Mouse (Mus musculus) cerebellum, postnatal 14 days (tissue): ENCODE measurements around the gene Exoc7.
A peak's percentile ranks its signal among the peaks of the same experiment; 100 is the strongest.

Source experiments
- DNase-seq, 2 experiments: peaks; one replicate each; pipeline ENCODE4 v3.0.0; 2021; ENCODE audit warnings: mixed read lengths in 2 of 2

The Exoc7 gene

DNA sequence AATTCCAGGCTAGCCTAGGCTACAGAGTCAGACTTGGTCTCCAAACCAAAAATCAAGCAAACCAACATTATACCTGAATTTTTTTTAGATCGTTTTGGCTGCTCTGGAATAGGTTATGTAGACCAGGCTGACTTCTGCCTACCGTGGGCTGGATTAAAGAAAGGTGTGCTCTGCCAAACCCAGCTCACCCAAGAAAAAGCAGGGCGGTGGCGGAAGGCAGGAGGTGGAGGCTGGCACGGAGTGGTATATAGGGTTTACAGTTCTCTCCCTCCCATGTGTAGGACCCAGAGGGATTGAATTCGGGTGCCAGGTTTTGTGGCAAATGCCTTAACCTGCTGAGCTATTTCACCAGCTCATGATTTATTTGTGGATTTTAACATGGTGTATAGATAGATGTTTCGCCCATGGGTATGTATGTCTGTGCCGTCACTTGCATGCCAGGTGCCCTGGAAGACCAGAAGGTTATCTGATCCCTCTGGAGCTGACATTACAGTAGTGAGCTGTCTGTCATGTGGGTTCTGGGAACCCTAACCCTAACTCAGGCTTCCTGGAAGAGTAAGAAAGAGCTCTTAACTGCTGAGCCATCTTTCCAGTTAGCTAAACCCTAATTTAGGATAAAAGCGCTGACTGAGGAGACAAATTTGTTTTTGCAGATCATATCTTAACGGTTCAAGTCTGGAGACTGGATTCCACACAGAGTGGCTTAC is at the start of gene Exoc7:
Gene Exoc7 (minus strand): TSS at position 215 of the 707 bp plus-strand sequence.
- no peak for DNase-seq

DNA sequence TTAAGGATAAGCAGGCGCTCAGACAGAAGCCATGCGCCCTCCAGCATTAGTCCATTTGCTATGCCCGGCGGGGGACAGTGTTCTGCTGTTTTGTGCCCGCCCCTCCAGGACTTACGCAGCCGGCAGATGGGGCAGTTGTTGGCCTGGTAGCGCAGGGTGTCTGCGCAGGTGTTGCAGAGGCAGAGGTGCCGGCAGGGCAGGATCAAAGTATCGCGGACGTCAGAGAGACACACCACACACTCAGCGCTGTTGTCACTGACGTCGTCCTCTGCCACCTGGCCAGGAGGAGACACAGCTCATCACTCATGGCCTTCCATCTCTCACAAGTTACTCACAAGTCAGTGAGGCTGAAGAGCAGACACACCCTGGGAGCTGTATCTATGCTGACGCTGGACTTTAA is 47.5 kb upstream of the Exoc7 start:
- DNase-seq: no peak

DNA sequence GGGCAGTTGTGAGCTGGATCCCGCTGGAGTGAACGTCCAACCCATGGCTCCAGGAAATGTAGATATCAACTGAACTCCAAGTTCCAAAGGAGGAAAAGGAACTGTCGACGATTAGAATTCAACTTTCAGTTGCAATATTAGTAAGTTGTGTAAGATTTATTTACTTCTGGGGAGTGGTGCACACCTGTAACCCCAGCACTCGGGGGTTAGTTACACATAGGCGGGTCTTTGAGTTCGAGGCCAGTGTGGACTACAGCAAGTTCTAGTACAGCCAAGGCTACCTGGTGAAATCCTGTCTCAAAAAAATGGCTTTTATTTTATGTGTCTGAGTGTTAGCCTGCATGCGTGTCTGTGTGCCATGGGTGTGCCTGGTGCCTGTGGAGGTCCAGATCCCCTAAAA is 46.5 kb upstream of the Exoc7 start:
- no peak for DNase-seq

DNA sequence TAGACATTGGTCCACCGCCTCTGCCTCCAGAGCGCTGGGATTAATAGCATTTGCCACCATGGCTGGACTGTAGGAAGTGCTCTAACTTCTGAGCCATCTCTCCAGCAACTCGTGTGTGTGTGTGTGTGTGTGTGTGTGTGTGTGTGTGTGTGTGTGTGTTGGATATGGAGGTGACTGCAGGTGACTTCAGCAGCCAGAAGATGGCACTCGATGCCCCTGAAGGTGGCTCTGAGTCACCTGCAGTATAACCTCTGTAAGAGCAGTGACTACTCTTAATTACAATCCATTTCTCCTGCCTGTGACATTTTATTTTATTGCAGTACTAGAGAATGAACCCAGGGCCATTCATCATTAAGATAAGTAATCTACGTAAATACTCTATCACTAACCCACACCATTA is 44.3 kb upstream of the Exoc7 start:
- DNase-seq: no peak

DNA sequence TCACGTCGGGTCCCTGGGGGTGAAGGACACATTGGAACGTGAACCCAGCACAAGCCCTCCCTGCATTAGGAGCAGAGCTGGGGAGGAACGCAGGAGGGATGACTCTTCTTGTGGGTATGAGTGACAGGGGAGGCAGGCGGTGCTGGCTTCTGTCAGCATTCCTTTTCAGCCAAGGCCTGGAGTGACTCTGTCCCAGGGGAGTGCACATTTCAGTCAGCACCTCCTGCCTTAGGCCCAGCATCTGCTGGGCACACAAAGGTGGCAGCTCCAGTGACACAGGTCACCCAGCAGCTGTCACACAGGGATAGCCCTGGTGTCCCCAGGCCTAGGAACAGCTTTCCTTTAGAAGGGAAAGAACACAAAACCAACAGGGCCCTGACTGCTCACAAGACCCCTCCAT is 40.9 kb upstream of the Exoc7 start:
- no peak for DNase-seq

- no peak for DNase-seq
Observed at GRCm38 (mm10) chr11:116347012-116347411, 40.0 kb upstream of the Exoc7 start.

- DNase-seq: peak; percentile 43 to 49
Observed at GRCm38 (mm10) chr11:116342069-116342791, 35.2 kb upstream of the Exoc7 start.

- no peak for DNase-seq
Observed at GRCm38 (mm10) chr11:116337531-116337930, 30.5 kb upstream of the Exoc7 start.

- no peak for DNase-seq
Observed at GRCm38 (mm10) chr11:116337000-116337399, 30.0 kb upstream of the Exoc7 start.

DNA sequence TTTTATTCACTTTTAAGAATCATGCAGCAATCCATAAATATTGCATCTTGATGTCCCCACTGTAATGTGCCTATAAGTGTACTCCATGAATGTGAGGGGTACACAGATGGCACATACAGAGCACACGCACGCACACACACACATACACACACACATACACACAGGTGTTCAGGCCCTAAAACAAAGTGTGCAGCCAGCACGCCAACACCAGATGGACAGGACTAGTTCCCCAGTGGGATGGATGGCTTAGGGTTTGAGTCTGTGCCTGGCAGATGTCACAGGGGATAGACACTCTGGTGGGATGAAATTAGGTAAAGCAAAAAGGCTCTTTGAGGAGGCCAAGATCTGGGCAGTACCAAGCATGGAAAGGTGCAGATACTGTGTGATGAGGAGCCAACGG is 29.4 kb upstream of the Exoc7 start:
- DNase-seq: peak; percentile 30 to 36

DNA sequence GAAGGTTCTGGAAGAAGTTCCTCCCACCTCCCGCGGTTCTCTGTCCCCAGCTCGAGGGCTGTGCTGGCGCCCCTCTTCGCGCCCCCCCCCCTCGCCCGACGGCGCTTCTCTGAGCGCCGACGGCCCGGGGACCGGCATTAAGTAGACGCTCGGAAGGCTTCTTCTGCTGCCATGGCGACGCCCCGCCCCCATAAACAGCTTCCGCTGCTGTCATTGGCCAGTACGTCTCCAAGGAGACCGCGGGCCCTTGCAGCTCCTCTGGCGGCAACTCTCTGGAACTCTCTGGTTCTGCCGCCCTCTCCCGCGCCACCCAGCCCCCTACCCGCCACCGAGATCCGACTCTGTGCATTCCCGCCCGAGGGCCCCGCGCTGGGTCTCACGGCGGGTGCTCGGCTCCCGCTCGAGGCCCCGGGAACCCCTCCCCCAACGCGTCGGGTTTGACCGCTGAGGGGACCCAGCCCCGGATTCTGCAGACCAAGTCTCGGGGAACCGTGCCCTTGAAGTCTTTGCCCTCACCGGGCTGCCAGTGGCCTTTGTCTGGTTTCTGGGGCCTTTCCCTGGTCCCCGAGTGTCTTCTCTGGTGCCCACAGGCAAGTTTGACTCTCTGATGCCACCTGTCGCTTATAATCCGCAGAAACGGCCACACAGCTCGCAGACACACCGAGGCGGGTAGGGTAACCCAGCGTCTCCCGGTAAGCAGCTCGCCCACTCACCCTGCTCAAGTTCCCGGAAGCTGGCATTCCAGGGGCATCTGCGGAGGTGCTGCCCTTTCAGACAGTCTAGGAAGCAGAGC is 28.4 kb upstream of the Exoc7 start, which contains the start of gene Foxj1:
Gene Foxj1 (minus strand): TSS at position 156 of the 793 bp plus-strand sequence.
- DNase-seq: peak; percentile 95 to 97

GRCm38 (mm10) chr11:116334417-116334782 is 27.4 kb upstream of the Exoc7 start:
- no peak for DNase-seq

DNA sequence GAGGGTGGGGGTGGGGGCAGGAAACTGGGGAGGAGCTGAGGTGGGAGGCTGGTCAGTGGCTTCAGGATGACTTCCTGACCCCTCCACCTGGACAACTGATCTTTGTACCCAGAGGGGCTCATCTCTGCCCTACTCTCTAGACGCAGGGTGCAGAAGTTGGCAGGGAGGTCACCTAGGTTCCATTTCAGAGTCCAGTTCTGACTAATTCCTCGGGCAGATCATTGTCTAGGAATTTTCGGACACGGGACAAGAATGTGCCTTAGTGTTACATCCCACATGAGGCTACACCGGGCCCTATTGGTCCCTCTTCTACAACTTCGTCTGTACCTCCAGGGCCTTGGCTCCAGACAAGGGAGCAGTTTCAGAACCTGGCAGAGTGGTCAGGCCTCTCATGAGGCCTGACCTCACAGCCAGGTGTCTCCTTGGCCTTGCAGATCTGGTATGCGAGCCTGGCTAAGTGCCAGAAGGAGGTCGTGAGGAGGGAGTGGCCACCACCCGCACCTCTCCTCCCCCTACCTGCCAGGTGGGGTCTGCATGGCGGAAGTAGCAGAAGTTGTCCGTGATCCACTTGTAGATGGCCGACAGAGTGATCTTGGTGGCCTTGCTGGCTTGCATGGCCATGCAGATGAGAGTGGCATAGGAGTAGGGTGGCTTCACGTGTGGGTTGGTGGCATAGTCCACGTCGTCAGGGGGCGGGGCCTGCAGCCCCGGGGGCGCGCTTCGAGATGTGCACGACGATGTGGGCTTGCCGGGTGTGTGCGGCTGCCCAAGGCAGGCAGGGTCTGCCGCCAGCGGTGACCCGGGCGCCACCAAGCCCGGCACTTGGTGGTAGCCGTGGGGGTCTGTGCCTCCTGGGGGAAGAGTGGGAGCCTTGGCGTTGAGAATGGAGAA is 26.7 kb upstream of the Exoc7 start:
- DNase-seq: peak in 1 of 2 experiments; percentile 34

GRCm38 (mm10) chr11:116332983-116333270 is 25.9 kb upstream of the Exoc7 start:
- DNase-seq: no peak

DNA sequence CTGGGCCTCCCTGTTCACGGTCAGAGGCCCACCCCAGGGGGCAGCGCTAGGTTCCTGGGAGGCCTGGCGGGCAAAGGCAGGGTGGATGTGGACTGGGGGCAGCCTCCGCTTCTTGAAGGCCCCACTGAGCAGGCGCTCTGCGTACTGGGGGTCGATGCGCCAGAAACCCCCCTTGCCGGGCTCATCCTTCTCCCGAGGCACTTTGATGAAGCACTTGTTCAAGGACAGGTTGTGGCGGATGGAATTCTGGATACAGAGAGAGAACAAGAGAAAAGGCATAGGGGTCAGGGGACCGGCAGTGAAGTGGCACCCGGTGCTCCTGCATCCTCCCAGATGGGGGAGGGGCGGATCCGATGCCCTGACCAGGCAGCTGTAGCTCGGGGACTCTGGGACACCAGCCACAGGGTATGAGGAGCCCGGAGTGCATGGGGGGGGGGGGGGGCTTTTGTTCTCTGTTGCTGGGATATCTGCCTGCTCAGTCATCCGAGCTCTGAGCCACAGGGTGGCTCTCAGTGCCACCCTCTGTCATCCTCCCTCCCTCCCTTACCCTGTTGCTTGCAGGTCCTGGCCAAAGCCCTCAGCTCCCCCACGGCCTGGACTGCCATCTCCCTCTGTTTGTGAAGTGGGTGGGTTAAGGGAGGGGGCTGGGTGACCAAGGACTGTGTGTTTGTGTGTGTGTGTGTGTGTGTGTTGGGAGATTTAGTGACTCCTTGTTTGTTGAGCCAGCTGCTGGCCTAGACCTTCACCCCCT is 25.4 kb upstream of the Exoc7 start:
- DNase-seq: peak; percentile 34 to 55

- no peak for DNase-seq
Observed at GRCm38 (mm10) chr11:116330211-116330518, 23.1 kb upstream of the Exoc7 start.

DNA sequence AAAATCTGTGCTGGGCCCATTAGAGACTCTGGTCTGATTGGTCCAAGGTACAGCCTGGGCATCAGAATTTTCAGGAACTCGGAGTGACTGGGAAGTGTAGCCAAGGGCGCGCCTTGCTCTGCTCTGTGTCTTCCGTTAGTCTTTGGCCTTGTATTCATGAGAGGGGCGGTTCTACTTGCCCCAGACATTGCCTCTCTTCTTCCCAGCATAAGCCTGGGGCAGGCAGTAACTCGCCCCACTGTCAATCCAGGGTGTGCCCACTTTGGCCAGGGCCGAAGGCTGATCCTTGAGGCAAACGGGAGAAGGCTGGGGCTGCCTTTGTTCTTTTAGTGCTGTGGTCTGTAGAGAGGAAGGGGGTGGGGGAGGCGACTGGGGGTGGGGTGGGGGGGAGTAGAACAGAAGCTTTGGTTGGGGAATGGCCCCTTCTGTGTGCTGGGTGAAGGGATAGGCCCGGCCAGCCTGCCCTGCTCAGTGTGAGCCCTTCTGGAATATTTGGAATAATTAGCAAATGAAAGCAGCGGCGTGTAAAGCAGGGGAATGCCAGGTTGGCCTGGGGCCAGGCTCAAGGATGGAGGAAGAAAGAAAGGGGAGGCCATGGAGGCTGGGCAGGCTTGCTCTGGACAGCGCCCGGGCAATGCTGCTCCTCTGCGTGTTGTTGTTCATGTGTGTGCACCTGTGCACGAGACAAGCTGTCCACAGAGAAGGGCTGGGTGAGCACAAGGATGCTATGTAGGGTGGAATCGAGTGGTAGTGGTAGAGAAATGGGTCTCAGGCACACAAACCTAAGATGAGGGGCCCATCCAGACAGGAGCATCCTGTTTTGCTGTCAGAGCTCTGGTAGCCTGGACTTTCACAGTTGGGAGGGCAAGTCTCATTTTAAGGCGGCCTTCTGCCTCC is 22.5 kb upstream of the Exoc7 start:
- DNase-seq: peak; percentile 72 to 85

DNA sequence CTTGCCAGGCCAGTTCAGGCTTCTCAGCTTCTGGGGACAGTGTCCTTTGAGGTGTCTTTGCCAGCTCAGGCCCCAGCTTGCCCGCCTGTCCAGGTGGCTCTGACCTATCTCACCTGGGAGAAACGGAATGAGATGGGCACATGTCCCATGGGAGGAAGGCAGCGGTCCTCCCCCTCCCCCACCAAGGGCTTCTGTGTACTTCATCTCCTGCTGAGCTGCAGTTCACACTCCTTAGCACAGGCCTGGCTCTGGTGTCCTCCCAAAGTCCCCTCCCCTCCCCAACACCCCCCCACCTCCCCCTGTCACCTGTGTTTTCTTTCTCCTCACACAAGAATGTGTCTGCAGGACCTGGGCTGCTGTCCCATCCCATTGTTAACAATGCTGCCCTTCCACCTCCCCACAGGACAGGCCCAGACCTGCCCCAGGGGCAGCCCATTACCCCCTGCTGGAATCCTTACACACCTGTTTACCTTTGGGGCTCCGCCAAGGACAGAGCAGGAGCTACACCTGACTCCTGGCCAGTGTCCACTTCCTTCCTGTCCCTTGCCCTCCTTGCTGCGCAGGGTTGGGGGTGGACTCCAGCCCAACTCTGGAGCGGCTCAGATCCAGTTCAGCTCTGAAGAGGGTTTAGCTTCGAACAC is 20.1 kb upstream of the Exoc7 start:
- no peak for DNase-seq

DNA sequence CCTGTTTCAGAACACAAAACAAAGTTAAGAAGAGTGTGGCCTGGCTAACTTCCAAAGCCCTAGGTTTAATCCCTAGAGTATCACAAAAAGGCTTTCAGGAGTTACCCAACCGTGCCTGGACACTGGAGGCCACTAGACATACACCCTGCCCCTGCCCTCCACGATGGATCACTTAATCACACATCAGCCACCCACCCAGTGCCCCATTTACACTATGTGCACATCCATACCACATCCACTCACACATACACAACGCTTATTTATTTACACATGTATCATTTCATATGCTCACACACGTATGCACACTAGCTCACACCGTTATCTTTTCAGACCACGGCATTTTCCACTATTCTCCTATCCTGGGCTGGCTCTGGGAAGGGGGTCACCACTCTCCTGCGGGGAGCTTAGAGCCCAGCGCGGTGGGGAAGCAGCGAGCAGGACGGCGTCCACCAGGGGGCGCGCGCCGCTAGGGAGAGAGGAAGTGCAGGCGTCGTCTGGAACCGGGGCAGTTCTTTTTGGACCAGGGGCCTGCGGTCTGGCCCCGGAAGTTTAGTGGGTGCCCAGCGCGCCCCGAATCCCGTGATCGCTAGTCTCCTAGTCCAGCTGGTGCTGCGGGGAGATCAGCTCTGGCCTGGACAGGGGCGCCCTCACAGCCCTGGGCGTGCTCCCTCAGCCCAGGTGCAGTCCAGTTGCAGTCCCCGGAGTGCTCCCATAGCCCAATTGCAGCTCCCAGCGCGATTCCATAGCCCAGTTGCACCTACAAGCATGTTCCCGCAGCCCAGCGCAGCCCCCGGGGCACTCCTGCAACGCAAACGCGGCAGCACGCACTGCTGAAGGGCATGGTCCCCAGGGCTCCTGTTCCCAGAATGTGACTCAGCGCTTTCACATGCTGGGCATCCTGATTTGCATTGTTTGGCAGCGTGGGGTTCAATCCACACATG is 12.0 kb upstream of the Exoc7 start:
- peak; percentile 92 to 97 for DNase-seq
